8 mouse cellular contexts compared by ENCODE assay signal in the genomic region with DNA sequence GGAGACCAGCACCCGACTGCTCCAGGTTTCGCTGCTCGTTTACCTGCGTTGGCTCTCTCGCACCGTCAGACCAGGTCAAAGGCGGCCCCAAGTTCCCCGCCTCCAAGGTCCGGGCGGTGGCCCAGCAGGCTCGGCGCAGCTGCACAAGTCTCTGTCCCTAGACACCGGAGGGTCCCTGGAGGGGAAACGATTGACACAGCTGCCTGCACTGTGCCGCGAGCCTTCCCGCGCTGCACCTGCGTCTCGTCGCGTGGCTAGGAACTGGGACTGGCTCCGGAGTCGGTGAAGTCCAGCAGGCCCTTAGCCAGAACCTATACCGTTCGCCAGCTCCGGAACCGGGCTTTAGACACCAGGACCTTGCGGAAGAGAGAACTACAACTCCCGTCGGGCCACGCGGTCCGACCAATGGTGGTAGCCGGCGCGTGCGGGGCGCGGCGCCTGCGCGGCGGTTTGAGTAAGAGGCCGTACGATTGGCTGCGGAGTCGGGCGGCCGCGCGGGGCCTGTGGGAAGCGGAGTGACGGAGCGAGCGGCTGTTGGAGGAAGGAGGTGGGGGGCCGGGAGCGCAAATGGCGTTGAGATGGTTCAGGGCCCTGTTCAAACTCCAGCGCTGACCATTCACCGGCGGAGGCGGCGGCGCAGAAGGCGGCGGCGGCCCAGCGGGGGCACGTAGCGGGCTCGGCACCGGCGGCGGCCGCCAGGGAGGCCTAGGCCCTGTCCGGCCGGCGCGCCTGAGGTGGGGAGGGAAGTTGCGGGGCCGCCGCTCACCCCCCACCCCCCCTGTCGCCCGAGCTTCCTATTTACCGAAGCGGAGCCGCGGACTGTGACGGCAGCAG. TPM values are rescaled to one million over a fixed set of nuclear protein-coding genes. Genes with fewer than 3 reads are reported as not detected.
A peak's percentile ranks its signal among the peaks of the same experiment; 100 is the strongest.
DNase-seq lines count a peak whose midpoint lies in the region; ATAC-seq lines count a peak whose summit lies in the region.

A gene (plus strand): TSS at position 534 of the 834 bp plus-strand sequence.

- ATAC-seq in inflammation-experienced regulatory T-cells, adult 6 months = peak; percentile 95
- peak; percentile 90 for ATAC-seq in megakaryocyte-erythroid progenitor cell, adult 5-6 weeks (replicated peaks; ENCODE audit: low FRiP score, low TSS enrichment, poor library complexity, severe bottlenecking)

- intact Hi-C loops in gastrocnemius, postnatal 14 days (cut with DNase I; ENCODE audit: low total_unique reads) = no loop called here
- intact Hi-C loops in left cerebral cortex, postnatal 10 days (cut with DNase I) = loop anchor here (10.0 kb wide), 1 partner anchor 91 kb away; no protein-coding TSS in a partner anchor

- peak; percentile 98 to 99 for DNase-seq in adrenal gland, adult (ENCODE audit: inconsistent age in 2 of 2, low spot score in 1 of 2)
- peak; percentile 97 for DNase-seq in embryo, embryonic 10.5 days (ENCODE audit: low spot score)
- peak; percentile 98 for DNase-seq in gastrocnemius, postnatal 14 days
- DNase-seq in left cerebral cortex, postnatal 10 days (ENCODE audit: extremely low spot score in 1 of 2, low spot score in 2 of 2) = peak; percentile 95 to 98
- peak; percentile 99 for DNase-seq in right cerebral cortex, postnatal 25 days
- peak; percentile 95 to 96 for DNase-seq in urinary bladder, postnatal 4 days (ENCODE audit: low spot score in 2 of 2)

RNA-seq across cellular contexts. Expression of the gene that starts here (rescaled TPM):
- 10 to 100 TPM; 38.4 to 40.8 TPM for total RNA-seq in gastrocnemius, postnatal 14 days (2021)
- polyA plus RNA-seq in inflammation-experienced regulatory T-cells, adult 6 months (2017; shearing (Covaris generic)) = 10 to 100 TPM; 46.7 to 54.1 (median 47.0) TPM
- 10 to 100 TPM; 31.8 to 33.3 TPM for total RNA-seq in left cerebral cortex, postnatal 10 days (2021)
- 102 and 161 TPM in 2 replicates for total RNA-seq in megakaryocyte-erythroid progenitor cell, adult 5-6 weeks (2014; fragmentation: Nextera tagmentation)
- total RNA-seq in megakaryocyte-erythroid progenitor cell, adult 5-6 weeks (2017) = 201 and 208 TPM in 2 replicates

Comparison
In these comparisons a context has a peak if more than half of its experiments do, and no peak if none do; other contexts are left out.
1. Peak in every context shown above with its lines: DNase-seq and ATAC-seq.